Mouse (Mus musculus) testis, adult 2 months (tissue): ENCODE data around the gene Tekt5.

ENCODE experiments used
- CTCF ChIP-seq: fragments of 200-500 bp; IDR thresholded peaks from 2 replicates; pipeline ENCODE4 v1.5.1; 2012; ENCODE audit warnings: low read depth, mild to moderate bottlenecking, inconsistent platforms, low read length, moderate library complexity; ENCODE audit not compliant: control insufficient read depth, insufficient read depth, insufficient replicate concordance
- POLR2A ChIP-seq: fragments of 200-500 bp; IDR thresholded peaks from 2 replicates; pipeline ENCODE4 v1.6.1; 2012; ENCODE audit warnings: low read depth, mild to moderate bottlenecking, inconsistent platforms, low read length, moderate library complexity; ENCODE audit not compliant: control insufficient read depth

DNA sequence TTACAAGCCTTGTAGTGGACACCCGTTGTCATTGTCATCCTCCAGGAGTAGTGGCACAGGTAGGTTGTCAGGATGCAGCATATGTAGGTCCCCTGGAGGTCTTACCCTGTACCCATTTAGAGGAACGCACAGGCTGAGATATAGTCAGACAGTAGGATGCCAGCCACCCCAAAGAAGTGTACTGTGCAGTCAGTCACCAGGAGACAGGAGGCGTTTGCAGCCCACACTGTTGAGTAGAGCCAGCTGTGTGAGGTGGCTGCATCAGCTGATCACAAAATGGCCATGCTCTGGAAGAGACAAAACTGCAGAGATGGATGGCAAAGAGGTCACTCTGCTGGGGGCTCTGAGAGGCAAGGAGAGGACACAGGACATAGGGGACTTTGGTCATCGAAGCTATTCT, 37.1 kb upstream of the Tekt5 start:
- TF ChIP-seq CTCF, result no peak
- TF ChIP-seq POLR2A, result no peak
